Mouse (Mus musculus) thymus, postnatal 0 days (tissue): ENCODE measurements at regions not wholly inside any gene's neighbourhood (a gene's known extent, or its start where the extent isn't known, plus 50 kb on each side); places are given as distances from the start of the nearest gene placed in this dataset.

ENCODE experiments used
- DNase-seq: peaks from one replicate; pipeline ENCODE4 v3.0.0-alpha.2; 2015; ENCODE audit warnings: low spot score

DNA sequence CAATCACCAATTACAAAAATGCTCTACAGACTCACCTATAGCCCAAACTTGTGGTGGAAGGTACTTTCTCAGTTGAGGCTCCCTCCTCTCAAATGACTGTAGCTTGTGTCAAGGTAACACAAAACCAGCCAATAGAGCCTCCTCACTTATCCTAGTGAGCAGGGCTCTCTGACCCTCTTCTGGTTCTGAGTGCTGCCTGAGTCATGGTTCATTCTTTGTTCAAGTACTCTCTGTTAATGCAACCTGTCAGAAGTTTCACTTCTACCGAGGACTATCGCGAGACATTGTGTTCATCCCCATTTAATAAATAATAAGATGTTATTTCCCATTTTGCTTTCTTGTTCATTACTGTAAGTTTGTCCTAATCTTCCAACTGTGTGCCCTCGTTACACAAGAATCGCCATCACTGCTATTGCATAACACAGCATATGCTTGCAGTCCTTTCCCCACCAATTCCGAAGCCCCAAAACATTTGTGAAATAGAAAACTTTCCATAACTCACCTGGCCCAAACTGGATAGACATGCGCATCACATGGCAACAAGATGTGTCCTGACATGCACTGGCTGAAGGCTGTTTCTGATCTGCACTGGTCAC, 59.6 kb upstream of the Nabp1 start:
- no peak for DNase-seq

DNA sequence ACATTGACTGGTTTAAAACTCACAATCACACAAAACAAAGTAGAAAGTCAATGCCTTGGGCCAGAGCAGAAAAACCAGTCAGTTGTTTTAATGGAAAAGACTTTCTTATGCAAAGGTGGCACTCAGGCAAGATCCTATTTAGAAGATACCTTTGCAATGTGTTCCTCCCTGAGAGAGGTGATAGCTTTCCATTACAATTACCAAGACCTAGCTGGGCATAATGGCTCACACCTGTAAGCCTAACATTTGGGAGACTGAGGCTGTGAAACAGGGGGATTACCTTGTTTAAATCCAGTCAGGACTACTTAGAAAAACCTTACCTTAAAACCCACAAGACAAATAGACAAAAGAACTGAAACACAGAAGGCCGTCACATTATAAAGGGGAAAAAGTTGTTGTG, 57.9 kb upstream of the Nabp1 start:
- no peak for DNase-seq

- DNase-seq, result no peak
These were observed 57.2 kb upstream of the Nabp1 start for GRCm38 (mm10) chr1:51535414-51535813.

- DNase-seq, result no peak
These were observed 53.1 kb upstream of the Nabp1 start for GRCm38 (mm10) chr1:51531360-51531759.

DNA sequence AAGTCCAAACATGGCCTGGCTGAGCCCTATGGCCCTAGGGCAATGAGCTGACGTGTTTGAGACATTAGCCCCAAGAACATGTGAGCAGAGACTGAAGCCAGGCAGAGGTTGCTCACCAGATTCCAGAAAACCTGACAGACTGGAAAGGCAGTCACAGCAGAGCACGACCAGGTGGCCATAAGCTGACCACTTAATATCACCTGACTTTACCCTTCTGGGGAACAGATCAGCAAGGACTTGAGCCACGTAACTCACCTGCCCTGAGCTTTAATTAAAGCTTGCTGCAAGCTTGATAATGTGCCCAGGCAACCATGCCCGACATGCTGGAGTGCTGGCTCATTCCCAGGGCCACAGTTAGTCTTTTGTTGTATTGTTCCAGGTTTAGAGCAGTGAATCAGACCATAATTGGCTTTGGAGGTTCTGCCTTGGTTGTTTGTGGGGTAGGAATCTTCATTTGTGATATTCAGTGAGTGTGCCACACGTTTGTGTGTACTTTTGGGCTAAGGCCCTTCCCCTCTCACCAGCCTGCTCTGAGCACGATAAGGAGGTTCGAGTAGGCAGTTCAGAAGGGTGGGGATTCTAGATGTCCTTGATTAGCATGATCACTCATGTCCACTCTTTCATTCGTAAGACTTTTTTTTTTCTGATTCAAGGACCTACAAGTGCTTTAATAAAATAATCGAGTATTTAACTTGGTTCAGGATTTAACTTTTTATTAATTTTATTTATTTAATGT, 52.1 kb upstream of the Nabp1 start:
- no peak for DNase-seq

- peak; percentile 45 for DNase-seq
These were observed 51.4 kb upstream of the Nabp1 start for GRCm38 (mm10) chr1:51529653-51530052.

- DNase-seq, result no peak
These were observed 50.4 kb upstream of the Nabp1 start for GRCm38 (mm10) chr1:51528671-51529070.
